Mouse (Mus musculus): Measurements from ENCODE around the gene Tspan5.

Tspan5 gene

DNA sequence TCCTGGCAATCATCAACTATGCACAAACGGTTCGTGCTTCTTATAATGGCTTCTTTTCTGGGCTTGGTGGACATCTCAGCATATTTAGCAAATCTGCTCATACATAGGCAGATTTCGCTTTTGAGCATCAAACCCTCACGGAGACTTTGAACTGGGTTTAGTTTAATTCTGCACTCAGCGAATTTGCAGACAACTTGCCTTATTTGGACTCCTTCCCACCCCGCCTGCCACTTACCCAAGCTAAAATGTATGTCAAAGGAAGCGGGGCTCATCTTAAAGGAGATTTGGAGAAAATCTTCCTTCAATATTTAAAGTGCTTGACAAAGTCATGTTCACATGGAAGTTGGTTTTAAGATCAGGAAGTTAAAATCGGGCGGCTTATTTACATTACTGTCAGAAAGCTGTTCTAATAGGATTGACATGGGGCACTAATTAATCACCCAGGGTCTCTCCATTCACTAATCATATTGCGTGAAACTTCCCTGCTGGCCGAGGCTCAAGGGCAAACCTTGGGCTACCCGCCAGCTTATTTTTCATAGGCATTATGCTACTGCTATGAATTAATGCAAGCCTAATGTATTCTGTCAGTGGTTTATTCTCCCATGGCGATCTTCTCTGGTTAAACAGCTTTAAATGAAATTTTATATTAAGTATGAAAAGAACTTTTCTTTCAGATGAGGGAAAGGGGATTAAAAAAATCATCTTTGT lies 111.1 kb downstream of the Tspan5 start:
- no peak for DNase-seq

DNA sequence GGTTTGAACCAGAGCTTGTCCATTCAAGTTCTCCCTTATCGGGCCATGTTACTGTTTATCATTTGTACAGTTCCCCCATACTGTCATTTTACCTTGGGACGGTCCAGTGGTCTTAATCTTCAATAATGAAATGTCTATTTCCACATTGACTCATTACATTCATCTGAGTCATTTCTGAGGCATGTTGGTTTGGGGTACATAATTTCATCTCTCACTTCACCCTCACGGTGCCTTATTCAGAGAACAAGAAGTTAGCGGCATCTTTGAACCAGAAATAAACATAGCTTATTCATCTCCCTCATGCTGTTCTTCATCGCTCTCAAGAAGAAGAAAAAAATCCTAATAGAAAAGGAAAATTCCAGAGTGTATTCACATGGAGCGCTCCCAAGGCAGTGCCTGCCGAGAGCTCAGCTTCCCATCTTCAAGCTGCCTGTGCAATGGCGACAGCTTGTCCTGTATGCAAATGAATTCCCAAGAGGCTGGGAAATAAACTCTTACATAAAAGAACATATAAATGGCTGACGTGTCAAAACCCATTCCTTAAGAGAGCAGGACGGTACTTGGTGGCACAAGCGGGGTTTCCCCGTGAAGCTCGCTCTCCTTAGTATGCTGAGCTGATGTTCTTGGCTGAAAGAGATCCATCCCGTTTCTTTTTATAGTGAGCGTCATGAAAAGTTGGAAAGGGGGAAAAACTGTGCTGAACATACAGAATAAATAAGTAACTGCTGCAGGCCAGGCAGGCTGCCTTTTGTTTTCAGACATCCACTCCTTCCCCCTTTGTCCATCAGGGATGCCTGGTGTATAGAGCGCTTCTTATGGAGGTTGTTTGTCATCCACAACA lies 112.2 kb downstream of the Tspan5 start:
- DNase-seq, result no peak

DNA sequence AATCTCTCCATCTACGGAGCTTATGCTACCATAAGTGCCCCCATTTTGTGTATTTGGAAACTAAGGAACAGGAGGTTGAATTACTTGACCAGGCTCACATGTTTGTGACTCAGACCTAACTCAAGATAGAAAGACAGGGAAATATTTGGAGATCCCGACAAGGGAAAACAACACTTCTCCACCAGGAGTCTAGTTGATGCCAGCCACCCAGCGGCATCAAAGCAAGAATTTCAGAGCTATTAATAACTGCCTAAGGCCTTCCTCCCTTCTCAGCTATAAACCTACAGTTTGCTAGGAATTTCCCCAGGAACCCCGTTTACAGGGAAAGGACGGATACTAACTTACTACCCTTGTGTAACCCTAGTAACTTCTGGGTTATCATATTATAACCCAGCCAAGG lies 113.4 kb downstream of the Tspan5 start:
- no peak for DNase-seq

DNA sequence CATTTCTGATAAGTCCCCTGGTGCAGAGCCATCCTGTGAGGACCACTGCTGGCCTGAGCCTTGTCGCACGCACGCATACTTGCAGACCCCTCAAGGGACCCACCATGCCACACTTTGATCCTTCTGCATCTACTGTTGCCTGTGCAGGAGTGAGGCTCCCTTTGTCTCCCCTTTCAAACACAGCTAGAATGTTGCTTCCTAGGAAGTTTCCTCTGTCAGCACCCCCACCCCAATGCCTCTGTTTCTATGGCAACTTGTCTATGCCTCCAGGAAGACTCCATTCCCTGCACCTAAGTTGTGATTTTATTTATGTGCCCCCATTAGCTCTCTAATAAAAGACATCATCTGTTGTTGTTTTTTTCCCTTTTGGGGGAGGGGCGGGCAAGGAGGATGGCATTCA lies 115.0 kb downstream of the Tspan5 start:
- no peak for DNase-seq

DNA sequence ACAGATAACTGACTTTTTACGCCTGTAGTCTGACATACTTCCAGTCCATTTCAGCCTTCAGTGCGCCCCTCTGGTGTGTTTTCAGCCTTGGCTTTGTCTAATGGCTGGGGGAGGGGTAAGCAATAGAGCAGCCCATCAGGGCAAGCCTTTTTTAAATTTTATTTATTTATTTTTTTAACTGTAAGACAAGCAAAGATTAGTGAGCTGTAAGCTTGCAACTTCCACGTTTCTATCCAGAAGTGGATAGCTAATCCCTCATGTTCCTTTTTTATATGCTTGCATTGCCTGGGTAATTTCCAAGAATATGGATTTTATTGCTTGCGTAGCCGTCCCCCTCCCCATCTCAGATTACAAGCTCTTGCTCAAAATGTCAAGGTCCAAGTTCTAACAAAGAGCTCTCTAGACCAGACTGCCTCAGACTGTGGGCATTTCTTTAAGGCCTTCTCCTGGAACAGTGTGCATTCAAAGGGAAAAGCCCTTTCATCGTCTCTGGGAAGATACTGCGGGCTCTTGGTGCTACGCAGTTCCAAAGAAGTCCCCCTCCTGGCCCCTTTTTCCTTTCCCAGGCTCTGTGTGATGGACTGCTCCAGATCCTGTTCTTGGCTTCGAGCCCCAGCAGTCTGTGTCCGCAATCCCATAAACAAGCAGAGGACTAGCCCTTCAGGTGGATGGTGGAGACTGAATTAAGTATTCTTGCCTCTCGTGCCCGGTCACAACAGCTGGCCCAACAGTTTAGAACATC lies 116.0 kb downstream of the Tspan5 start:
- peak; percentile 75 for DNase-seq

DNA sequence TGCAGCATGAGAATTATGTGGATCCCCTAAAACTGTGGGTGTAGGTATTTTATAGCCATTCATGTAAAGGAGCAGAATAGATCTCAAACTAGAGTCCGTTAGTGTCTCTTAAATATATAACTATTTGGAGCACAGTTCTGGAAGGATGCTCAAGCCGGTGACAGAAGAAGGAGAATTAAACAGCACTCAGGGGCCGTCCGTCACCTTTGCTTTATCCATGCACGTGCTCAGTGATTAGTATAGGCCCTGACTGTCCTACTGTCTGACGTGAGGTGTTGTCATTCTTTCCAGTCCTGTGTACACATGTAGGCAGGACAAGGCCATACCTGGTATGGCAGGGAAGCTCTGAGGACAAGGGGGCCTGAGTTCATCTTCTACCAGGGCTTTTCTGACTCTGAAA lies 116.7 kb downstream of the Tspan5 start:
- no peak for DNase-seq

DNA sequence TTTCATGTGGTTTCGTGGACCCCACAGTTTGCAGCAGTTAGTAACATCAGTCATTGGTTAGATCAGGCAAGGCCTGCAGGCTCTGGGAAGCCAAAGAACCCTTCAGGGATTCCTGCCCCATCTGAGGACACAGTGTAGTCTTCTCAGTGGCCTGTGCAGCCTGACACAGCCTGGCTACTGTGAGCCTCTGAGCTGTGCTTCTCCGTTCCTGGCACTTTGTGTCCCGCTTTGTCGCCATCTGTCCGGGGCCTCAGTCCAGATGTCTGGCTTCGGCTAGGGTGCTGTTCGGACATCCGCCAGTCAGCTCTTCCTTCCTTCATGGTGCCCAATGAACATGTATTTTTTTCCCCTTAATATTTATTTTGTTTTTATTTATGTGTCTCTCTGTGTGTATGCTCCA lies 117.2 kb downstream of the Tspan5 start:
- peak; percentile 87 for DNase-seq

DNA sequence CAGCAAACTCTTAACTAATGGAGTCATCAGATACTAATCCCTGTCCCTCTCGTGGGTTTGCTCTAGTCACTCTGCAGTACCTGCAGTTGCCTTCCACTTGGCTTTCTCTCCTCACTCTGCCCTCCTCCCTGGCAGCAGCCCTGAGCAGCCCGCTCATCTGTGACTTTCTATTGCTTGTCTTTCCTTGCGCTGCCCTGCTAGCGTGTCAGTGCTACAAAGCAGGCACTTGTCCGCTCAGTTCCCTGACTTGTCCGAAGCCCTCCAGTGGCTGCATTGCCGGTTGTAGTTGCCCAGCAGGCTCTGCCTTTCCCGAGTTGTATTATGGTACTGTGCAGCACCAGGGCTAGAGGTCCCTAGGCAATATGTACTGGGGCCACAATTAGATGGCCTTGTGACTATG lies 117.7 kb downstream of the Tspan5 start:
- DNase-seq, result peak; percentile 72

DNA sequence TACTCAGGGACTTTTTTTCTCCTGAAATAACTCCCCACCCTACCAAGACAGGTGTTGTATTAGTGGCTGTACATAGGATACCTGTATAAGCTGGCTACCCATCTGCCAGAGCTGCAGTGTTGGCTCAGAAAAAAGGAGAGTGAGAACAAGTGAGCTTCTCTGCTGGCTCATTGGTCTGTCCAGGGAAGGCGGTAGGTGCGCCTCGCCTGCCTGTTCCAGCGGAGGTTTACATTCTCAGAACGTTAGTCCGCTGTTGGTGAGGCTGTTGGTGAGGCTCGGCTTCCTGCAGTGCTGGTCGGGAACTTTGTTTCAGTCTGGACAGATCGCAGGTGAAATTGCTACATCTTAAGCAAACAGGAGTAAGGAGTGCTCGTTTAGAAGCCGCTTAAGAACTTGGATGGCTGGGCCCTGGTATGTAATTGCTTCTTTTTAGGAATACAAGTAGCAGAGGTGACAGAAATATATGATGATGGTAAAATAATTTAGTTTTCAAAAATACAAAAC lies 118.3 kb downstream of the Tspan5 start:
- DNase-seq, result no peak

DNA sequence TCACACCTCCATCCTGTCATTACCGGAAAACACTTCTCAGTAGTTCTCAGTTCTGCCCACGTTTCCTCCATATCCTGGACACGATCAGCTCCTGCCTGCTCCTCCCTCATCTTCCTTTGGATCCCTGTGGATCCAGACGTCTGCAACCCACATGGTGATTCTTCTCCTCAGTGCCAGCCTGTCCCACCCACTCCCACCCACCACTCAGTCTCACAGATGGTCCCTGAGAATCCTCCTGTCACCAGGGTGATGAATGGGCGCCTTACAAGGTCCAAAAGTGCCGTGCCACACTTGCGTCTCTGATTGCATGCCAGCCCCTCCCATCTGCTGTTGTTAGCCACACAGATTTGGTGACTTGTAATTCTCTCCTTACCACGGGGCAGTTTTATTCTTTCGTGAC lies 119.0 kb downstream of the Tspan5 start:
- no peak for DNase-seq

DNA sequence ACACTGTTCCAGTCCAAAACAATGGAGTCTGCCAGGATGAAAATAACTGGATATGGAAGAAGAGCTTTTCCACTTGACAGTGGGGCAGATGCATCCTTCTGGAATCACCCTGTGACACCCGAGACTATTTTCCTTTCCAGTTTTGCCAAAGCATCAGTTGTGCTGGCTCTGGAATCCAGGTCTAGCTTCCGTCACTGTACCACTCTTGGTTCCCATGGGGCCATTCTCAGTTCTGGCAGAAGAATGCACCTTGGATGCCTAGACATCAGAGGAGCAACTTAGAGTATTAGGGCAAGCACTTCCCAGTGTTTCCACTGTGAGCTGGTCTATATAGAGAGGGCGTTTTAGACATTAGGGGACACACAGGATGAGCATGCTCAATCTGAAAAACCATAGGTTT lies 119.6 kb downstream of the Tspan5 start:
- no peak for DNase-seq

DNA sequence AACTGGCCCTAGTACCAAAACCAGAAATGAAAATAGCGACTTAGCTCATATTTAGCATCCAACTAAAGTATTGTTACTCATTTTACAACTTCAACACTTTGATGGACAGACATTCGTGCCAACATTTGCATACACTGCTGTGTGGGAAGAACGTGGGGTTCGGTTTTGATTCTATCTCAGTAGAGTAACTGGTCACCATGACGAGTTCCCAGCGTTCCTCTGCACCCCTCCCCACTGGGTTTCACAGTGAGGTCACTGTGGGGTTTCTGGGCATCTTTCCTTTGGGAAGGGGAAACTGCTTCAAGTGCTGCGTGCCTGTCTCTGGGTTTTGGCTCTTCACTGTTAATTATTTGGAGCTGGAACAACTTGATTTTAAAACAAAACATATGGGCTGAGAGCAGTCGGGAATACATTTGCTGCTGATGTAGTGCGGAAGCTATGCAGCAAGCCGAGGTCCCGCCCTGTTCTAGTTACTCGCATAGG lies 122.2 kb downstream of the Tspan5 start:
- DNase-seq, result no peak

DNA sequence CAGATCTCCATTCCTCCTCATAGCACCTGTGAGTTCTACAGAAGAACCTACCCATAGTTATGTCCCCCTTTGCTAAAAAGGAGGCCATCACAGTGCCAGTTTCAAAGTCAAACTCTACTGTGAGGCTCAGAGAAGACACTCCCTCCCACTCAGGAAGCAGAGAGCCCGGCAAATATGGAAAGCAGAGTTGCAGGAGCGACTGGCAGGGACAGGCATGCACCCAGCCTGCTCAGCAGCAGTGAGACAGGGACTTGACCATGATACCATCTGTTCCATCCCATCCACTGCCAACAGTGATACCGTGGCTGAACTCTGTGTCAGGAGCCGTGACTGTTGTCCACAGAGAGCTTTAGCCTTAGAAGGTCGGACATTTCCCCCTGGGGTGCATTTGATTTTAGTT lies 123.3 kb downstream of the Tspan5 start:
- peak; percentile 96 for DNase-seq

DNA sequence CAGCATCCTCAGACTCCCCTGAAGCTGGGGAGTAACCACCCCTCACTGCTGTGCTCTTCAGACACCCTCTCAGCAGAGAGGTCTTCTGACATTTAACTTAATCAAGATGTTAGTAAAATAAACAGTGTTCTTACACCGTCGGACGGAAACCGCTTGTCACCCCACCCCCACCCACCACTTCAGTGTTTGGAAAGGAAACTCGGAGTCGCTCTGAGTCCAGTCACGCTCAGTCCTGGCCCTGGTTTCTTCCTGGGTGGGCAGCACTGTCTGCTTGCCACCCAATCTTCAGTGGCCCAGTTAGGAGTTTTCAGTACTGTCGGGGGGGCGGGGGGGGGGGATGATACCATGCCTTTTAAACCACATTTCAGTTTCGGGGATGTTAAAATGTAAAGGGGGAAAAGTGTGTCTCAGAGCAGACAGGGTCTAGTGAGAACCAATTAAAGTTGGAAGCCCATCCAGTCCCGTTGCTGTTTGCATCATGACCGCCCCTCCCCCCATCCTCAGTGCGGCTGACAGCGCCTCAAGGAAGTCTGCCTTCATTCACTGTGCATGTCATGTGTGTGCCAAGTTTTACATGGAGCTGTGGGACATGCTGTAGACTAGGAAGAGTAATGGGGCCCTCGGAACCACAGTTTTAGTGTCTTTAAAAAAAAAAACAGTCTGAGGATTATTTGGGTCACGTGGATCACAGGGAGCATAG lies 125.3 kb downstream of the Tspan5 start:
- DNase-seq, result peak; percentile 53

DNA sequence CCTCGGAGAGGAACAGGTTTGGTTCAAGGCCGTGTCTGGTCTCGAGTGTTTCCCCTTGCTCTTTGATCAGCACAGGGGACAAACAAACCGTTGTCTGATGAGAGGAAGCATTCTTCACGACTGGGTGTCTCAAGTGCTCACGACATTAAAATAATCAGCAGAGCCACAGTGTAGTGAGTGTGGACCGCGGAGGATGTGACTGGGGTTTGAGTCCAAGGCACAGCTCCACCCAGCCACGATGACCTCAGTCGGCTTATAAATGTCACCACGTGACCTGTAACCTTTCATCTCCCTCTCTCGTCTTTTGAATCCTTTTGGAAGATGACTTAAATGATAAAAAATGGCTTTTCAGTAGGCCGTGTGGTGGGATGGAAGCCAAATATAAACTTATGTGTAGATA lies 126.4 kb downstream of the Tspan5 start:
- DNase-seq, result no peak

DNA sequence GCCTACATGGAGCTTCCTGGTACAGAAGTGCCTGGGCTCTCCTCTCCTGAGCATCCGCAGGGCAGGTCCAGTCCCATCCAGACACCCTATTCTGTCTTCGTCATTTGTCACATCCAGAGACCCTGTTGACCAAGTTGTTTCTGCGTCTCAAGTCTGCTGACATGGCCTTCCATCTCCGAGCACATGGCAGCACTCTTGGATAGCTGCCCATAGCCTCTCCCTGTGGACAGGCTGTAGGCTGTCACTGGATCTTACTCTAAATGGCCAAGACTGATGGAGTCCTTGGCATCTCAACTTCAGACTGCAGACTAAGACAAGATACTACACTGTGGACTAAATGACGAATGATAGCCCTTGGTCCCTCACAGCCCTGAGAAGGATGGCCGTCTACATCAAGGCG lies 133.3 kb downstream of the Tspan5 start:
- peak; percentile 56 for DNase-seq

DNA sequence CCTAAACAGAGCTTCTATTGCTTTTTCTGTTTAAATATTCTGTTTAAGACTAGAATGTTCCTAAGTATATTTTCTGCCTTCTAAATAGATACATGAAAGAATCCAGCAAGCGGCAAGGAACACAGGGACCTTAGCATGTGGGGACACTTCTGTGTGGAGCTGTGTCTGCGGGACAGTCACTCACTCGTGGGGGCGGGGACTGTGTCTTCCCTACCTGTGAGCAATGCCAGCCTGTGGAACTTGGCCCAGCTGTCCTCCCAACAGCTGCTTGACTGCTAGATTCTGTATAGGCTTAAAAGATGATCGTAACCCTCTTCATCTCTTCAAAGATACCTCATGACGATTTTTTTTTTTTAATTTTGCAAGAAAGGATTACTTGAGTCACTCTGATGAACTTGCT lies 133.9 kb downstream of the Tspan5 start:
- DNase-seq, result no peak

DNA sequence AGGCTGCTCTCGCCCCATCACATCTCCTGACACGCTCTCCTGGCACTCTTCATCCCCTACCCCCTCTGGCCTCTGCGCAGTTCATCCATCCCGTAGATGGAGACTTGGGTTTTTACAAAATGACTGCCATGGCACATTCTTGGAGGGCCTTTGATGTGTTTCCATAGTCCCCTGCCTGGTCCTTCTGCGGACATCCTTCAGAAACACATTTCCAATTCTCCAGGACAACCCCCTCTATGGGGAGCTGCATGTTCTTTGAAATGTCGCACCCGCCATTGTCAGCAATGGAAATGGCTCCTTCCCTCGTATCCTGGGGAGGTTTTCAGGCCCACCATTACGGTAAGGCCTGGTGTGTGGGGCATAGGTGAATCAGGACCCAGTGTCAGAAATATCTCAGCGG lies 134.4 kb downstream of the Tspan5 start:
- DNase-seq, result no peak

DNA sequence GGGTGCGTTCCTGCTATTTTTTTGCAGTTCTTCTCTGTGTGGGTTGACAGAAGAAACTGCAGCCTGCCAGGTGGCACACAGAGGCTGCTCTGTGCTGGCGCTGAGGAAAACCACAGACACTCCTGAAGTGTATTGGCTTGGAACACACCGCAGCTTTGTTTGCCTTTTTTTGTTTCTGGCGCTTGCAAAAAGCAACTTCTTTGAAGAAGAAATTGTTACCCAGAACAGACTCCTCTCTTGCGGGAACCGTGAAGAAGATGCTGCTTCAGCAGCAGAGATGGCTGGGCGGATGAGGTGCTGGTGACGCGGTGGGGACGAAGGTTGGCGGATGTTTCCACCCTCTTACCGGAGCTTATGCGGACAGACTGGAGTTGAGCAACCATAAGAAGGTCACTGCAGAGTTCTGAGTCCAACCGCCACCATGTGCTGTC lies 135.0 kb downstream of the Tspan5 start:
- peak; percentile 46 for DNase-seq

DNA sequence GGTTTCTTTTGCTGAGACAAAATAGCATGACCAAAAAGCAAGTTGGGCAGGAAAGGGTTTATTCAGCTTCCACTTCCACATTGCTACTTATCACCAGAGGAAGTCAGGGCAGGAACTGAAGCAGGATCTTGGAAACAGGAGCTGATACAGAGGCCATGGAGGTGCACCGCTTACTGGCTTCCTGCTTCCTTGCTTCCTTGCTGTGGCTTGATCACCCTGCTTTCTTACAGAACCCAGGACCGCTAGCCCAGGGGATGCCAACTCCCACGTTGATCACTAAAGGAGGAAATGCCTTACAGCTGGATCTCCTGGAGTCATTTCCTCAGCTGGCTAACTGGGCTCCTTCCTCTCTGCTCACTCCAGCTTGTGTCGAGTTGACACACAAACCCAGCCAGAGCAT lies 135.7 kb downstream of the Tspan5 start:
- no peak for DNase-seq

DNA sequence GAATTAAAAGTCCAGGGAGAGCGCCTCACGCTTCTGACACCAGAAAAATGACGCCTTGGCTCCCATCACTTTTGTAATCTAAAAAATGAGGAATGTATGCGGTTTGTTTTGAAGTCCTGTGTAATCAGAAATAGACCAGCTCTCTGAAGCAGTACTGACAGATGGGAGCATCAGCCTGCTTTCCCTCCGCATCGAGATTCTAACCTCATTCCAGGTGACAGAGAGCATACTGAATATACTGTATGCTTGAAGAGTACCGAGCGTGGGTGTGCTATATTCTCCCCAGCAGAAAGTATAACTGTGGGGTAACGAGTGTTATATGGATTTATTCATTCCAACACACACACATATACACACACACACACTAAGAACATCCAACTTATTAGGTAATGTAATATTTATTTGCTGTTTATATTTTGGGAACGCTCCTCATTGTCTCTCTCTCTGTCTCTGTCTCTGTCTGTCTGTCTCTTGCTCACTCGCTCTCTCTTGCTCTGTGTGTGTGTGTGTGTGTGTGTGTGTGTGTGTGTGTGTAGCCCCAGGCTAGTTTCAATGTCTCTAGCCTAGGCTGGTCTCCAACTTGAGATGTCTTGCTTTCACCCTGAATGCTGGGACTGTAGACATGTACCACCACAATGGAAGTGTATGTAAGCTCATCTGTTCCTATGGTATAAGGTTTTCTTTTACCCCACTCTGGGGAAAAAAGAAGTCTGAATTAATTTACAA lies 139.2 kb downstream of the Tspan5 start:
- no peak for DNase-seq

DNA sequence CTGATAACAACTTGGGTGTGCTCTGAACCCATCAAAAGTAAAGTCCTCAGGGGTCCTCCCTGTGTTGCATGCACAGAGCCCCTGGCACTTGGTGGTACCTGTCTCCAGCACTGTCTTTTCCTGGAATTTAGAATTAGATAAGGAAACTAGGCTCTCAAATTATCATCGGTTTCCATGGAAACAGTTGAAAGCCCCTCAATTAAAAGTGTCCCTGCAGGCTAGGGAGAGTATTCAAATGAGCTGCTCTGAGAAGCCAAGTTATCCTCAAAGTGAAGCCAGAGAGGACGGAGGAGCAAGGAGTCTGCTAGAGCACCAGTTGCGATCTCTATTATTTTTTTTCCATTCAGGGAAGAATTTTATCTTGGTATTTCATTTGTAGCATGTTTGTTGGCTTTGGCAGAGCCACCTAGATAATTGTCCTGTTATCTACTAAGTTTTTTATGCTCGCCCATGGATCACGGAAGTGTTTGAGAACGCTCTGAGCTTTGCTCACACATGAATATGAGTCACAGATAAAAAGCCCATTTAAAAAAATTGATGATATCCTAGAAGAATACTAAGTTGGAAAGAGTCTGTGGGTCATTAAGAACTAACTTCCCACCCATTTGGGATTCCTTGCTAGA lies 139.8 kb downstream of the Tspan5 start:
- DNase-seq, result no peak
